Mouse (Mus musculus): Measurements from ENCODE around the gene Stx1a.

The Stx1a gene

GRCm38 (mm10) chr5:135023344-135024173 is at the start of gene Stx1a:
Gene Stx1a (plus strand): TSS chr5:135023482.
- peak; percentile 81 for DNase-seq (ENCODE audit: extremely low read depth, low read depth)

- DNase-seq (ENCODE audit: extremely low read depth, low read depth) = no peak
Measured at GRCm38 (mm10) chr5:134973526-134973925, 49.8 kb upstream of the Stx1a start.

GRCm38 (mm10) chr5:134974294-134974693 is 49.0 kb upstream of the Stx1a start:
- peak; percentile 91 for DNase-seq (ENCODE audit: extremely low read depth, low read depth)

- DNase-seq (ENCODE audit: extremely low read depth, low read depth) = no peak
Measured at GRCm38 (mm10) chr5:134974921-134975320, 48.4 kb upstream of the Stx1a start.

- peak; percentile 77 for DNase-seq (ENCODE audit: extremely low read depth, low read depth)
Measured at GRCm38 (mm10) chr5:134976164-134976563, 47.1 kb upstream of the Stx1a start.

- no peak for DNase-seq (ENCODE audit: extremely low read depth, low read depth)
Measured at GRCm38 (mm10) chr5:134976577-134977250, 46.6 kb upstream of the Stx1a start.

- no peak for DNase-seq (ENCODE audit: extremely low read depth, low read depth)
Measured at GRCm38 (mm10) chr5:134977837-134978236, 45.4 kb upstream of the Stx1a start.

- DNase-seq (ENCODE audit: extremely low read depth, low read depth) = no peak
Measured at GRCm38 (mm10) chr5:134981149-134981548, 42.1 kb upstream of the Stx1a start.

GRCm38 (mm10) chr5:134983111-134983510 is 40.2 kb upstream of the Stx1a start:
- no peak for DNase-seq (ENCODE audit: extremely low read depth, low read depth)

- DNase-seq (ENCODE audit: extremely low read depth, low read depth) = no peak
Measured at GRCm38 (mm10) chr5:134983771-134984170, 39.5 kb upstream of the Stx1a start.

- DNase-seq (ENCODE audit: extremely low read depth, low read depth) = peak; percentile 76
Measured at GRCm38 (mm10) chr5:134985633-134986297, 37.5 kb upstream of the Stx1a start, which contains the start of gene Cldn3. Gene Cldn3 (plus strand): TSS chr5:134986214.

- no peak for DNase-seq (ENCODE audit: extremely low read depth, low read depth)
Measured at GRCm38 (mm10) chr5:134986298-134987268, 36.7 kb upstream of the Stx1a start.

GRCm38 (mm10) chr5:134989166-134989565 is 34.1 kb upstream of the Stx1a start:
- DNase-seq (ENCODE audit: extremely low read depth, low read depth) = no peak

GRCm38 (mm10) chr5:134989741-134990140 is 33.5 kb upstream of the Stx1a start:
- no peak for DNase-seq (ENCODE audit: extremely low read depth, low read depth)

- no peak for DNase-seq (ENCODE audit: extremely low read depth, low read depth)
Measured at GRCm38 (mm10) chr5:134992566-134992965, 30.7 kb upstream of the Stx1a start.

- no peak for DNase-seq (ENCODE audit: extremely low read depth, low read depth)
Measured at GRCm38 (mm10) chr5:134998359-134998758, 24.9 kb upstream of the Stx1a start.

- no peak for DNase-seq (ENCODE audit: extremely low read depth, low read depth)
Measured at GRCm38 (mm10) chr5:134999797-135000196, 23.5 kb upstream of the Stx1a start.

GRCm38 (mm10) chr5:135000751-135001150 is 22.5 kb upstream of the Stx1a start:
- DNase-seq (ENCODE audit: extremely low read depth, low read depth) = no peak

- no peak for DNase-seq (ENCODE audit: extremely low read depth, low read depth)
Measured at GRCm38 (mm10) chr5:135001309-135001708, 22.0 kb upstream of the Stx1a start.

- DNase-seq (ENCODE audit: extremely low read depth, low read depth) = no peak
Measured at GRCm38 (mm10) chr5:135002151-135002550, 21.1 kb upstream of the Stx1a start.

Measured in MEL-GATA-1-ER (cell line).